Mouse (Mus musculus) left cerebral cortex, postnatal 4 days (tissue): ENCODE data around the gene Btbd11. TPM values are rescaled to one million over a fixed set of nuclear protein-coding genes. Genes with fewer than 3 reads are reported as not detected.

Experiments
- DNase-seq: peaks from one replicate; pipeline ENCODE4 v3.0.0-alpha.2; 2022
- intact Hi-C: fragments of 180-260 bp; cut with DNase I; formaldehyde crosslinking; loops from one replicate; pipeline ENCODE4 v1.15.1; 2025
- total RNA-seq, 2 experiments: library from RNA; stranded (reverse); gene quantifications; 2 replicates each; pipeline ENCODE4 v1.2.3; 2021

Gene Btbd11
- total RNA-seq, 2 experiments from 2014 or later = 25.4 to 29.7 TPM

DNA sequence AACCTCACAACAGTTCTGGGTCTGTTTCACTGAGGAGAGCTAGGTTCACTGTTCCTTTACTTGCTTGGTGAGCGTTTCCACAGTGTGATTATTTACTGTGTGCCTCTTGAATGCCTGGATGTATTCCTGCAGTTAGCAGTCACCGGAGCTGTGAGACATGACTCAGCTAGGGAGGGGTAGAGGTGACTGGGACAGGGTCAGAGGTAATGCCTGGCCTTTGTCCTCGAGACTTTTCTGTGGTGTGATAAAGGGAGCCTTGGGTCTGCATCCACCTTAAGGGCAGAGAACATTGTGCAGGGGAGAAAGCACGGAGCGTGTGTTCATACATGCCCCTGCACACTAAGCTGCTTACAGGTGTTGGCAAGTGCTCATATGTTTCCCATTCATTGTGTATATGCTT, 126.2 kb downstream of the Btbd11 start:
- DNase-seq = no peak
- intact Hi-C loops = no loop called here

DNA sequence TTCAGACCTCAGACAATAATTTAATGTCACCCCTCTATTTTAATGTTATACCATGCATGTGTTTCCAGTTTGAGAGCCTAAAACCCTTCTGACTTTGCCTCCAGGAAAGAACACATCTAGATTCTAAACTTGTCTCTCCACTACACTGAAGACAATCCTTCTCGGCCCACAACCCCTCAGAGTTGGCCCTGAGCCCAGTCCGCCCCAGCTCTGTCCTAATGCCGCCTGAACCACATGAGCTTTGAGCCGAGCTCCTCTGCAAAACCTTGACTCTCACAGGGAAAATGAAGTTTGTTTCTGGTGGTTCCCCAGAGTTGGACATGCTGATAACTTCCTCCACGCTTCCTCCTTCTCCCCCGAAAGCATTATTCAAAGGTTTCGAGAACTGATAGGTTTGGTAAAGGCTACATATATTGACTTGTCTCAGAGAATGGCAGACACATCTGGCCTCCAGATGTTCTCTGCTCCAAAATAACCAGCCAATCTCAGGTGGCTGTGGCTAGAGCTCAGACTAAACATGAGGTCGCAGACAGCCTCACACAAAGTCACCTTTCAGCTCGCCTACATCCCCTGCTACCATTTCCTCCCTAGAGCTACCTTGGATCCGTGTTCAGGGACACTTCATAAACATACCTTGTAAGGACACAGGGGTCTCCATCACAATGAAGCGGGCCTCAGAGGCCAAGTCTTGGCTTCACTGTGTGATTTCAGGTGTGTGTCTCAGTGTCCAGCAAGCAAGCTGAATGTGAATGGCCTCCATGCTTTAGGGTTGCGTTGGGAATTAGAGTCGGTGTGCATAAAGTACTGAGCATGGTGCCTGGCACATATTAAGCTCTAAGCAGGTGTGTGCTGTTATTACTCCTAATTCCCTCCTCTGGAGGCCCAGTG, 130.9 kb downstream of the Btbd11 start:
- intact Hi-C loops = no loop called here
- DNase-seq = peak; percentile 70

DNA sequence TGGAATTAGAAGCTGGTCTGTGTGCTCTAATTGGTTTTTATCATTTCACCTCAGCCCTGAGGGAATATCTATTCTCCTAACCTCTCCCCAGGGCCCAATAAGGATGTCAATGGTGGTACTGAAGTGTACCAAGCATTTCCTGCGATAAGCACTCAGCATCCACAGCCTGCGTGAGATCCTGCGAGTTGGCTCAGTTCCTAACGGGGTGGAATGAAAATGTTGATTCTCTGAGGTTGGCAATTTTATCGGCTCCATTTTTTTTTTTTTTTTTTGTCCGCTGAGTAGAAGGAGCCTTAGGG, 131.4 kb downstream of the Btbd11 start:
- DNase-seq = no peak
- intact Hi-C loops = no loop called here

DNA sequence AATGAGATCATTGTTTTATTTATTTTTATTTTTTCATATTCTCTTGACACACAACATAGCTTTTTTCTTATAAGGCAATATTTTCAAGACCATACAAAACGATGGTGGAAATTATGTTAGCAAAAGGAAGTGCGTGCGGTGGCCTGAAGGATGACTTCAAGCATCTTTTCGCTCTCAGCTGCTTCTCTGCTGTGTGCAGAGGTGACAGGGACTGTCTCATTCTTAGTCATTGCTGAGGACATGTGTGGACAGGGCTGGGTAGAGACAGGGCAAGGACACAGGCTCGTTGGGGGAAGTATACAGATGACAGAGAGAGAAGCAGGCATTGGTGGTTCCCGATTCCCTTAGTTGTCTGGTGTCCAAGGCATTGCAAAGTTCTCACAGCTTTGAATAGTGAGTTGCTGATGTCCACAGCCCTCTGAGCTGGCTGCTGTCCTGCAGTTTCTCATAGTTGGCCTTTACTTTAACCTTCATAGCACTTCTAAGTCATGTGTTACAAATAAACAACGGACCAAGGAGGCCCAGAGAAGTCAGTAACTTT, 135.7 kb downstream of the Btbd11 start:
- intact Hi-C loops = no loop called here
- DNase-seq = no peak

DNA sequence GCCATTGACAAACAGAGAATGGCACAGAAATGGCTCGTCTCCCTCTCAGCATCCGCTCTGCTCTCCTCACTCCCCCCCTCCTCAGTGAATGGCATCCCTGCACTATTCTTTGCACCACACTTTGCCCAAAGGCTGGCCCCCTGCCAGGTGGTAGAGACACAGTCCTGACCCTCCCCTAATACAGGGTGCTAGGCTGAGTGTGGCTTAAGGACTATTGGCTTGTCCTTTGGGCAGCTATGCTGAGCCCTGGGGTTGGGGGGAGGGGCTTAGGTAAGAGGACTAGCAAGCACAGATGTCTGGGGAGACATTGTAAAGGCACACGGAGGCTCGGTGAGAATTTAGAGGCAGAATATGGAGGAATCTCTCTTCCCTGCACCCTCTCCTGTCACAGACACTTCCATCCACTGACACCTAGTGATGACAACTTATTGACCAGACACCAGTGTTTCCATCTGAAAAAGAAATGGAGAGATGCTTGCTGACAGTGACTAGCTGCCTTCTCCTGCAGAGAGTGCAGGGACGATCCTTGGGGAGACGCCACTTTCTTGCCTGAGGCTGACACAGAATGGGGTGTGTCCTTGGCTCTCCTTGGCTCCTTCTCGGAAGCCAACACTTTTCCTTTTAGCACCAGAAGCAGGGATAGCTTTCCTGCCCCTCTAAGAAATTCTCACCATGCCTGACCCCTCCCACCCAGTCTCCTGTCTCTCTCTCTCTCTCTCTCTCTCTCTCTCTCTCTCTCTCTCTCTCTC, 138.8 kb downstream of the Btbd11 start:
- intact Hi-C loops = no loop called here
- DNase-seq = peak; percentile 62

DNA sequence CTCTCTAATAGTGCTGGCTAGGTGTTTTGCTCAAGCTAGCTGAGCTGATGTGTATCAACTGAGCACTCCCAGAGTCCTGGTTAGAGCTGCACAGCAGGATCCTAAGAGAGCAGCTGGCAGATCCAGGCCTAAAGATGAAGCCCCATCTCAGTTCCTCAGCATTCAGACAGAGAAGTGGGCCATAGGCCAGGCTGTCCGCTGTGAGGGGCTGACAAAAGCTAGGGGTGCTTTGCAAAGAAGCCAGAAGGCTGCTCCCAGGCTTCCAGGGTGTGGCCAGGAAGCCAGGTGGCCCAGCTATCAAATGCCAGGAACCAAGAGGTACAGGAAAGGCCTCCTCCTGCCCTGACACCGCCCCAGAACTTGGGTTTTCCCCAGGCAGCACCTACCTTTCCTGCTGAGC, 140.0 kb downstream of the Btbd11 start:
- DNase-seq = peak; percentile 59
- intact Hi-C loops = no loop called here

DNA sequence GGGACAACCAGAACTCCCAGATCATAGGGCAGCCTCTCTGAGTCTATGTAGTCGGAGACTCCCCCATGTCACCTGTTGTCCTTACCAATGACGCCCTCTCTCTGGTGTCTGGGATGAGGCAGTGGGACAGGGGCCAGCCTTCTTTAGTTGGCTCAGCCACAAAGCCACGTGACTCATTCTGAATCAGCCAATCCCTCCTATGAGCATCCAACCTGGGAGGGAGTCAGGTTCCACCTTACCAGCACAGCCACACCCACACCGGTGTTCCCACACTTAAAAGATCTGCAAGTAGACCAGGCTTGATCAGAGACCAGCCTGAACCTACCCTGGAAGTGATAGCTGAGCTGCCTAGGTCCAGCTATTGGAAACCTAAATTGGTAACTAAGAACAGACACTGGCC, 141.1 kb downstream of the Btbd11 start:
- no peak for DNase-seq
- intact Hi-C loops = no loop called here

DNA sequence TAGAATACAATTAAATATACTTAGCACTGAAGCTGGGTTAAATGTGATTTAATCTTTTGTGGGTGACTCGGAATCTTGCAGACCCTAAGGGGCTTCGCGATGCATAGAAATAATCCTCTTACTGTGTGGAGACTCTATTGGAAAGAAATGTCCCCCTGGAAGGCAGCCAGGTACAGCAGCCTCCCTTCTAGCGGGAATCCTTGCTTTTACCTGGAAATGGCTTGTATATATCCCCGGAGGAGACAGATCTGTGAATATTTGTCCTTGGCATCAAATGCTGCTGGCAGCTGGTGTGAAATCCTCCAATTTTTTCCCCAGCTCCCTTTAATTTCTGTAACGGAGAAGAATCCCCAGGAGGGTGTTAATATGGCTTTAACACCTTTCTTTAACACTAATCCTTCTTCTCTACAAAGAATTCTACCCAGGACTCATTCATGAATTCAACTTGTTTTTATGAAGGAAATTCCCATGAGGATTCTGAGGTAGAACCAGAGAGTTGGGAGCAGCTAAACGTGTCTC, 146.6 kb downstream of the Btbd11 start:
- intact Hi-C loops = no loop called here
- peak; percentile 58 for DNase-seq

DNA sequence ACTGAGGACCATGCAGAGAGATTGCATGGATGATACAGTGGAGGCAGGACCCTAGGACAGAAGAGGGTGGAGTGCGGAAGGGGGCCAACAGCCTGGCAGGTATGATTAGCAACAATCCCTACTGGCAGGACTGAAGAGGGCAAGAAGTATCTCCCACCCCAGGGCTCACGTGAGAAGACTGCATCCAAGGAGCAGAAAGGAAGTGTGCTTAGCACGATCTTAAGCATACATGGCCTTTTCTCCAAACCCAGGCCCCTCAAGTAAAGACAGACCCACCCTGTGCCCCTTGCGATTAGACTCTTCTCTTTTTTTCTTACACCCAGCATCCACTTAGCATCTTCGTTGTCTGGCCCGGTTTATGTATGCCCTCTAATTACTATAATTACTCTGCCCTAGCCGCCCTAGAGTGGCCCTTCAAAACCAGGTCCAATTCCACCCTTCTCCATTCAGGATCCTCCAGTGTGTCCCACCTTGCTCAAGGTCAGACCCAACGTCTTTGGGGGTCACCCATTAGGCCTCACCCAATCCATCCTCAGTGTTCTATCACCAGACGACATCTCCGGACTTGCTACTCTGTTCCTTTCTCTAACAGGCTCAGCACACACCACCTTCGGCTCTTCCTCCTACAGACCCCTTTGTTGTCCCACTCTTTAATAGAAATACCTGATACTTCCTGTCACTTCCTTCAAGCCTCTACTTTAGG, 151.6 kb downstream of the Btbd11 start:
- intact Hi-C loops = no loop called here
- DNase-seq = no peak

DNA sequence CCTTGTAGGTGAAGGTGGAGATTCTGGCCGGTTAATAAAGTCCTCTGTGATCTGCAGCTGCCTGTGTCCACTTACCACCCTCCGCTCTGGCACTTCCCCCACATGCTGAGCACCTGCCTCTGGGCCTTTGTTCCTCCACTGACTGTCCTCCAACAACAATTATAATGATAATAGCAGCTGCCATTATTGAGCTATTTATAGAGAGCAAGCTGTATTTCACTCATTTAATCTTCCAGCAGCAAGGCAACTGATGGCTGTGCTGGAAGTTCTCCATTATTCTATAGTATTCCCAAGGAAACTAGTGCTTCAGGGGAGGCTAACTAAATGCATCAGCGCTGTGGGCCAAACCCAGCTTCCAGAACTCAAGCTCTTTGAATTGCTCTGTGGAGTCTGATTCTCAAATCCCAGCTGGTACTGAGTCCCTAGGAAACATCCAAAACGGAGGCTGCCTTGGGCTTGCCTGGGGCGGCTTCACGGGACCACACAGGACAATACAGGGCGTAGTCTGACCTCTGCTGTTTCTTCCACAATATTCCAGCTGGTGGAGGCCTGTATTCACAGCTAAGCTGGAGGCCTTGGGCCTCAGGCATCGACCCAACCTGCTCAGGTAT, 153.0 kb downstream of the Btbd11 start:
- intact Hi-C loops = no loop called here
- DNase-seq = peak; percentile 31

DNA sequence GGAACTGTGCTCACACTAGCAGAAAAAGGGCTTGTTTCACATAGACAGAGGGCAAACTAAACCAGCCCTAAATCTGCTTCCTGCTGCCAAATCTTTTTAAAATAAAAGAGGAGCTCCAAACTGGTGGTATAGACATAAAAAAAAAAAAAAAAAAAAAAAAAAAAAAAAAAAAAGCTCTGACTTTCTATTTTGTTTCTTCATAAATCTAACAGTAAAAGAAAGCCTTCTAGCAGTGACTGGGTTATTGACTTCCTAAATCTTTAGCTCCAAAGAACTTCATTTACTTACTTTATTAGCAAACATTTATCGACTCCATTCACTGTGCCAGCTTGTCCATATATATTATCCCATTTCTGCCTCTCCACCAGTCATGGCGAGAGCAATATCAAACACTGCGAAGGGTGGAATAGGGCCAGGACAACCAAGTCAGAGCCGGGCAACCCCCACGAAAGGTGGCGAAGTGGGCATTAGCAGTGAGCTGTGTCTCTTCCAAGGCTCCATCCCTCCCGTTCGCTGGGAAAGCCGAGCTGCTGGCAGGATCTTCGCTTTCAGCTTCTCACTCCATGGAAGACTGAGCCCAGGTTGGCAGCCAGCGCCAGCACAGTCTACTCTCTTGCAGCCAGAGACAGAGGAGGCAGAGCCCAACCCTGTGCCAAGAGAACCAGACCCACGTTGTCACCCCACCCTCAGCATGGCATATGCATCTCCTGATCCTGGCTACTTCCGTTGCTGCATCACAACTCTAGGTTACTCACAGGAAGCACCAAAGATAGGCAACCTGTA, 153.9 kb downstream of the Btbd11 start:
- intact Hi-C loops = no loop called here
- DNase-seq = peak; percentile 66

DNA sequence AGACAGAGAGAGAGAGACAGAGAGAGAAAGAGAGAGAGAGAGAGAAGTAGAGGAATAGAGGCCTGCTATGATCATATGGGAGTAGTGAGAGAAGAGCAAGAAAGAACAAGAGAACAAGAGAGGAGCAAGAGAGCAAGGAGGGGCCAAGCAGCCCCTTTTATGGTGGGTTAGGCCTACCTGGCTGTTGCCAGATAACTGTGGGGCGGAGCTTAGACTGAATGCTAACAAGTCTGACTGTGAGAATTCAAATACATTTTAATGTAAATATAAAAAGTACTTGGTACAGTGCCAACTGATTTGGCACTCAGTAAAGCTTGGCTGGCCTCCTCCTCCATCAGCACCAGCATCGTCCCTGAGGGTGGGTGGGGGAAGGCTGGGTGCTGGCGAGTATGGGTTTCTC, 154.9 kb downstream of the Btbd11 start:
- intact Hi-C loops = no loop called here

DNA sequence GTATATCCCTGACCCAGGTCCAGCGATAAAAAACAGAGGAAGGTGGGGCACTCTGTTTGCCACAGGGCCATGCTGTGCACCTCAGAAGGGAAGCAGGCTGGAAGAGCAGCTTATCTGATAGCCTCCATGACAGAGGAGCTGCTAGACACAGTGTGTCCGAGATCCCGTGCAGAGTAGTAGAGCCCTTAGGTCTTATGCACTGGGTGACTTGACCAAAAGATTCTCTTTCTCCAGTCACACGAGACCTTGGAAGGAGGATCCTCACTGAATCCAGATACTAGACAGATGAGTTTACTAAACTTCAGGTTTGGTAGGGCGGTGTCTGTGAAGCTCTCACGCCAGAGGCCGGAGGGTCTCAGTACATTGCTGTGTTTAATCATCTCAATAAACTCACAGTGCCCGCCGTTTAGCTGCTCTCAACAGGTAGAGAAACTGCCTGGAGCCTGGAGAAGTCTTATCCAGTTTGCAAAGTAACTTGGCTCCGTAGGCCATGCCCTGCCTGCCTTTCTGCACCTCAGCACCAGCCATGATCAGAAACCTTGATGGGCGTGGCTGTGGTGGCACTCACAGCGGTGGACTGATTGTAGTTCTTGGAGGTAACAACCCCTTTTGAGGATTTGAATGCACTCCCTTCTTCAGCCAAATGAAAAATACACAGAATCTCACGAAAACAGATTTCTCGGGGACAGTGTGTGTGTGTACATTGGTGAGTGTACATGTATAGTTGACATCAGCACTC, 155.4 kb downstream of the Btbd11 start:
- intact Hi-C loops = no loop called here
- no peak for DNase-seq

More for the DNA sequence above, 154.9 kb downstream of the Btbd11 start:
- no peak for DNase-seq

DNA sequence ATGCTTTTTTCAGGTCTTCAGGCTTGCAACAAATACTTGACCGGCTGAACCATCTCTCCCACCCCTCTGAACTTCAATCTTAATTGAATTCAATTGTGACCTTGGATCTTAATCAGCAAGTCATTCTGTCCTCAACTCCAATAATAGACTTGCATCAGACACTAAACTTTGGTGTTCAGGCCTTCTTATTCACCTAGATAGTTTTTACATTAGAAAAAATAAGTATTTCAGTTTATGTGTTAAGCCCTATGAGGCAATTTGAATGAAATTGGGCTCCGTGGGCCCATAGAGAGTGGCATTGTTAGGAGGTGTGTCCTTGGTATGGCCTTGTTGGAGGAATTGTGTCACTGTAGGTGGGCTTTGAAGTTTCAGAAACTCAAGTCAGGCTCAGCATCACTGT, 156.7 kb downstream of the Btbd11 start:
- intact Hi-C loops = no loop called here

DNA sequence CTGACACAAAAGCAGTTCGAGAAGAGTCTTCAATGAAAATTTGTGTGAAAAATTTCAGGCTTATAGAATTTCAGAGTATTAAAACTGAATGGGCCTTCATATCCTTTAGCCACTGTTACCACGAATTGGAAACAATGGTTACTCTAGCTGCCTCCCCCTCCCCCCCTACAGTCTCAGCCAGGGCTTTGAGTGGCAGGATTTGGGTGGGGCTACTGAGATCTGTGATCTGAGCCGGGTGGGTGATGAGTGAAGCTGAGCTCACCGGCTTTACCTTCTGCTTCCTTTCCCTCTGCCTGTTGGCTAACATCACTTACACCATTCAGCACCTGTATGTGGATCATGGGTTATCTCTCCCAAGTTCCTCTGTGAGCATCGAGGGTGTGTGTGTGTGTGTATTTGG, 158.4 kb downstream of the Btbd11 start:
- intact Hi-C loops = no loop called here

More for the DNA sequence above, 156.7 kb downstream of the Btbd11 start:
- no peak for DNase-seq

DNA sequence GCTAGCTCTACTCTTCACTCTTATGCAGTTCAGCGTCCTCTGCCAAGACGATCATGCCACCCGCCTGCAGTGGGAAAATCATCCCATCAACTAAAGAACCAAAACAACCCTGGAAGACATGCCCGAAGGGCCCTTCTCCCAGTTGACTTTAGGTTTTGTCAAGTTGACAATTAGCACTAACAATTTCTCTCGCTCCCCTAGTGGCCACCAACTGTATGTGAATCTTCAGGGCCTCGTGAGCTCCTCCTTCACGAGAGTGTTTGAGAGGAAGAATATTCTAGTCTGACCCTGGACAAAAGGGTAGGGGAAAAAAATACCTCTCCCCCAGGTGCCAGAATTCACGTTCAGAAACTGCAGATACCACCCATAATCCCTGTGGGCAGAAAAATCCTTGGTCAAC, 168.6 kb downstream of the Btbd11 start:
- peak; percentile 16 for DNase-seq
- intact Hi-C loops = no loop called here

More for the DNA sequence above, 158.4 kb downstream of the Btbd11 start:
- DNase-seq = no peak

DNA sequence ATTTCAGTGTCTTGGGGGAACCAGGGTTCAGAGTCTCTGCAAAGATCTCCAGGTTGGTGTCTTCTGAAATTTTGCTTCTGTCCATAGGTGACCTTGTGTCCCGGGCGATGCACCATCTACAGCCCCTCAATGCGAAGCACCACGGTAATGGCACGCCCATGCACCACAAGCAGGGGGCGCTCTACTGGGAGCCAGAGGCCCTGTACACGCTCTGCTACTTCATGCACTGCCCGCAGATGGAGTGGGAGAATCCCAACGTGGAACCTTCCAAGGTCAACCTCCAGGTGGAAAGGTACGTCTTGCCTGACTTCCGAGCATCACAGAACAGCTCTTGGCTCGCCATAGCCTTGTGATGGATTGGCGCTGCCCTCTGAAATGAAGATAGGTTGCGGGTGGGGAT, 174.8 kb downstream of the Btbd11 start:
- no peak for DNase-seq
- intact Hi-C loops = no loop called here

DNA sequence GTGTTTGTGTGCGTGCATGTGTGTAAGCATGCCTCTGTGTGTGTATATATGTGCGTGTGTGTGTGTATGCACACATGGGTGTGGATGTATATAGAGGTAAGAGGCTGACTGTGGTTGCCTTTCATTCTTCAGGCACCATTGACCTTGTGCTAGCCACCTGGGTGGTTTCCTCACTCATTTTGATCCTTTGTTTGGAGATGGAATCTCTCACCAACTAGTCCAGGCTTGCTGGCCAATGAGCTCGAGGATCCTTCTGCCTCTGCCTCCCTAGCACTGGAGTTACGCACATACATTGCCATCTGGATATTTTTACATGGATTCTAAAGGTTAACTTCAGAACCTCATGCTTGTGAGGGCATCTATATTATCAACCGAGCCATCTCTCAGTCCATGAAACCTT, 184.8 kb downstream of the Btbd11 start:
- intact Hi-C loops = no loop called here
- DNase-seq = no peak

DNA sequence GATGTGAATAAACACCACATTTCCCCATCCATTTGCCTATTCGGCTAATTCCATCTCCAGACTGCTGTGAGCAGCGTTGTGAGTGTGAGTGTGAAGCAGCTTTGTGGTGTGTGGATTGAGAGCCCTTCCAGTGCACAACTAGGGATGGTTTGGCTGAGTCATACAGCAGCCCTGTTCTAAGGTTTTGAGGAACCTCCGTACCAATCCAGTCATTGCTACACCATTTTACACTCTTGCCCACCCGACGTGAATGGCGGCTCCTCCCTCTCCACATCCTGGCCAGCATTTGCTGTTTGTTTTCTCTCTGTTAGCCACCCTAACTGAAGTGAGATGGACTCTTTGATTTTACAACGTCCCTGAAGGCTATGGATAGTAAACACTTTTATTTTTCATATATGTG, 186.0 kb downstream of the Btbd11 start:
- intact Hi-C loops = no loop called here
- no peak for DNase-seq
